In genomic region chr6:59390208-59390607, GRCm38 (mm10) we compare ENCODE assay signal across 14 mouse cellular contexts.
"Had no signal": no experiment of that assay in that cellular context is flagged by ENCODE, and none has a peak within 500 bp of the region (broad histone marks: within the 10 kb centered on the region; RNA-seq: fewer than 3 reads in every experiment).

No protein-coding gene starts in this region.

- H3K27me3 ChIP-seq: midbrain, embryonic 12.5 days; midbrain, embryonic 15.5 days; neural tube, embryonic 12.5 days; stomach, embryonic 15.5 days had no signal

- H3K4me1 ChIP-seq: midbrain, embryonic 10.5 days; midbrain, embryonic 12.5 days; midbrain, embryonic 15.5 days; neural tube, embryonic 12.5 days; stomach, embryonic 15.5 days had no signal

- ATAC-seq: midbrain, embryonic 15.5 days had no signal

- DNase-seq: lung, adult 18-20 months; lung, embryonic 14.5 days; lung, postnatal 10 days; lung, postnatal 4 days; right cerebral cortex, postnatal 14 days; thymus, adult 2 months; thymus, postnatal 25 days; thymus, postnatal 4 days had no signal

- H3K4me2 ChIP-seq: lung, embryonic 14.5 days; midbrain, embryonic 12.5 days; midbrain, embryonic 15.5 days; neural tube, embryonic 12.5 days; stomach, embryonic 15.5 days had no signal

- H3K36me3 ChIP-seq: midbrain, embryonic 10.5 days; midbrain, embryonic 12.5 days; midbrain, embryonic 15.5 days; neural tube, embryonic 12.5 days; stomach, embryonic 15.5 days had no signal

- H3K27ac ChIP-seq: midbrain, embryonic 10.5 days; midbrain, embryonic 12.5 days; midbrain, embryonic 15.5 days; neural tube, embryonic 12.5 days; stomach, embryonic 15.5 days; stomach, postnatal 0 days had no signal

- H3K9me3 ChIP-seq: midbrain, embryonic 10.5 days; midbrain, embryonic 12.5 days; midbrain, embryonic 15.5 days; neural tube, embryonic 12.5 days; stomach, embryonic 15.5 days had no signal

- H3K9ac ChIP-seq: lung, embryonic 14.5 days; midbrain, embryonic 12.5 days; midbrain, embryonic 15.5 days; neural tube, embryonic 12.5 days; stomach, embryonic 15.5 days had no signal

- H3K4me3 ChIP-seq: midbrain, embryonic 10.5 days; midbrain, embryonic 12.5 days; midbrain, embryonic 15.5 days; neural tube, embryonic 12.5 days; stomach, embryonic 15.5 days had no signal
